Mouse (Mus musculus): ENCODE data around the gene Incenp.
"Not testable (repeated sequence)": the region's sequence is repeated elsewhere in the genome, so short reads cannot be mapped to it uniquely, and the experiment has no call there.

DNA sequence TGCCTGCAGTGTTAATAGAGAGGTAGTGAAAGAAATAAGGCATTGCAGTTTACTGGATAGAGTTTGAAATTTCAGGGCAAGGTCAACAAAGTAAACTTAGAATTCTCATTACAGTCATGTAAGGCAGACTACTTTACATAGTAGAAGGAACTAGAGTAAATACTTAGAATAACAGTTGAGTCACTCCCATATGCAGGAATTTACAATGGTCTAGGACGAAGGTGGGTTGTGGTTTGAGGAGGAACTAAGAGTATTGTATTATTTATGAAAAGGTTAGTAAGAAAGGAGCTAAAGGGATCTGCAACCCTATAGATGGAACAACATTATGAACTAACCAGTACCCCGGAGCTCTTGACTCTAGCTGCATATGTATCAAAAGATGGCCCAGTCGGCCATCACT is 38.5 kb downstream of the Incenp start:
- TF ChIP-seq MEF2A (IDR thresholded peaks at IDR 0.05; ENCODE audit: extremely low read depth, insufficient replicate concordance, low read depth, low read length, poor library complexity, severe bottlenecking); EP300 (IDR thresholded peaks at IDR 0.05; ENCODE audit: low read depth in 1 of 2, low read length in 2 of 2); ETS1 (IDR thresholded peaks at IDR 0.05; ENCODE audit: low read depth, low read length); CTCF (IDR thresholded peaks at IDR 0.05 in 2 of 3, conservative IDR thresholded peaks at IDR 0.05 in 1 of 3; ENCODE audit: control insufficient read depth in 1 of 3, insufficient read depth in 1 of 3, low read depth in 2 of 3, low read length in 3 of 3, poor library complexity in 1 of 3, severe bottlenecking in 1 of 3); POLR2A (IDR thresholded peaks at IDR 0.05; ENCODE audit: control insufficient read depth in 1 of 2, insufficient read depth in 1 of 2, low read depth in 1 of 2, low read length in 2 of 2, poor library complexity in 1 of 2); HCFC1 (IDR thresholded peaks at IDR 0.05; ENCODE audit: low read depth, low read length); ZC3H11A (IDR thresholded peaks at IDR 0.05; ENCODE audit: low read depth, low read length); ZMIZ1 (IDR thresholded peaks at IDR 0.05; ENCODE audit: low read depth, low read length); MAFK (IDR thresholded peaks at IDR 0.05; ENCODE audit: borderline replicate concordance, low read depth, low read length); POLR2AphosphoS2 (IDR thresholded peaks at IDR 0.05; ENCODE audit: low read length): not testable (repeated sequence)
